Mouse (Mus musculus) hindbrain, embryonic 11.5 days (tissue): ENCODE data around the gene Eda. TPM values are rescaled to one million over a fixed set of nuclear protein-coding genes. Genes with fewer than 3 reads are reported as not detected.

Experiments used
- ATAC-seq: fragments of 200-750 bp; cut with Nextera tagmentation; 2 replicates; pipeline ENCODE4 v1.8.0; 2017; ENCODE audit warnings: mild to moderate bottlenecking, moderate TSS enrichment, moderate library complexity; ENCODE audit not compliant: low FRiP score
- DNase-seq: peaks from one replicate; pipeline ENCODE4 v3.0.0-alpha.2; 2015; ENCODE audit warnings: low spot score
- H3K27ac ChIP-seq: fragments of 300-500 bp; sonication (generic); 2 replicates; pipeline ENCODE4 v1.5.1; 2014; ENCODE audit warnings: mild to moderate bottlenecking, low read depth, low read length
- H3K27me3 ChIP-seq: fragments of 300-500 bp; sonication (generic); 2 replicates; pipeline ENCODE4 v1.6.1; 2014; ENCODE audit warnings: mild to moderate bottlenecking, low read length, moderate library complexity, mixed read lengths; ENCODE audit not compliant: control insufficient read depth, insufficient read depth
- H3K36me3 ChIP-seq: fragments of 300-500 bp; sonication (generic); 2 replicates; pipeline ENCODE4 v1.6.1; 2014; ENCODE audit warnings: mild to moderate bottlenecking, low read length, moderate library complexity, mixed read lengths; ENCODE audit not compliant: control insufficient read depth, insufficient read depth
- H3K4me1 ChIP-seq: fragments of 300-500 bp; sonication (generic); replicated peaks from 2 replicates; pipeline ENCODE4 v1.6.1; 2014; ENCODE audit warnings: low read length, mixed read lengths; ENCODE audit not compliant: control insufficient read depth, insufficient read depth
- H3K4me2 ChIP-seq: fragments of 300-500 bp; sonication (generic); replicated peaks from 2 replicates; pipeline ENCODE4 v1.6.1; 2014; ENCODE audit warnings: mild to moderate bottlenecking, low read depth, low read length
- H3K4me3 ChIP-seq: fragments of 300-500 bp; sonication (generic); 2 replicates; pipeline ENCODE4 v1.5.1; 2014; ENCODE audit warnings: low read depth, low read length
- H3K9ac ChIP-seq: fragments of 300-500 bp; sonication (generic); 2 replicates; pipeline ENCODE4 v1.6.1; 2014; ENCODE audit warnings: low read depth, low read length
- H3K9me3 ChIP-seq: fragments of 300-500 bp; sonication (generic); 2 replicates; pipeline ENCODE4 v1.6.1; 2016; ENCODE audit warnings: low read length; ENCODE audit not compliant: control insufficient read depth
- WGBS: fragments of 180-500 bp; shearing (Covaris S2); extraction: QIAGEN DNeasy Blood & Tissue Kit; methylation state at CpG from one replicate; pipeline ENCODE4 v1.1.7; 2014; 5-methylcytosine and 5-hydroxymethylcytosine counted together
- microRNA counts: library from miRNA; unstranded; fragments of <30 nt; microRNA quantifications from one replicate; lab custom pipeline; 2015
- polyA plus RNA-seq: library from polyadenylated mRNA; unstranded; fragments of >200 nt; fragmentation: Nextera tagmentation; extraction: Ambion mirVana; gene quantifications from 2 replicates; pipeline ENCODE4 v1.2.1, GENCODE M21; 2014

Eda gene
- polyA plus RNA-seq, 1 experiment from 2014 or later: 1.9 TPM

DNA sequence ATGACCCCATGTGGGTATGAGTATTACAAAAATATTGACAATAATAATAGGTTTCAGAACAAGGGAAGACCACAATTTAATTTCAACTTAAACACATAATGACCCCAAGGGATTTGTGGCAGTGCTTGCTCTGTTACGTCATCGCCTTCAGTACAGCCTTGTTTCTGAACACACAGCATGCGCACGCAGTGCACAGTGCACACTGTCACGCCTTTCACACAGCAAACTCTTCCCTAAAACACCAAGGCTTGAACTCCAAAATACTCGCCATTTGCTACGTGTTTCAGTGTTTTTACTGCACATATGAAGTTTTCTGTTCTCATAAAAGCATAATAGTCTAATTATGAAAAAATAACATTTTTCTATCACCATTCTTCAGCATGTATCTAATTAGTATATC, 468.1 kb downstream of the Eda start:
- Histone ChIP-seq H3K4me2 (no peak overlapping the region), H3K4me1 (no peaks in the 10 kb centered on the region), H3K36me3 (no peaks in the 10 kb centered on the region), H3K27ac (no peak overlapping the region), H3K4me3 (no peak overlapping the region), H3K9ac (no peak overlapping the region), H3K27me3 (no peaks in the 10 kb centered on the region), H3K9me3 (no peaks in the 10 kb centered on the region)
- no peak for ATAC-seq
- no peak for DNase-seq
- 93% methylated on average over 7 of the region's 7 CpGs for WGBS

MicroRNAs encoded within 50 kb of the gene (microRNA counts, 519-probe panel; counts per million panel counts)
- 3,328 counts per million, percentile 20 among the panel's probes with 10 or more counts for microRNA mmu-miR-676 (lab: Ali Mortazavi, UCI)

Other genes starting within 250 kb of the Eda start
- gene Tmem28, start 154.6 kb upstream of the Eda start, polyA plus RNA-seq: 1.1 and 1.5 TPM in 2 replicates